Mouse (Mus musculus): ENCODE results near the gene Vmn1r192. TPM values are rescaled to one million over a fixed set of nuclear protein-coding genes. Genes with fewer than 3 reads are reported as not detected.

The Vmn1r192 gene
- polyA plus RNA-seq, 1 experiment from 2014 or later: not detected

Small RNA genes lying within 50 kb of the gene (microRNA-seq; reads per million reads assigned to microRNA genes)
- not detected for gene Gm23282
- gene Gm25084: not detected

Other genes with a start within 250 kb of the Vmn1r192 start
- gene Zfp184, start 246.0 kb downstream of the Vmn1r192 start, polyA plus RNA-seq (2015; fragmentation: Nextera tagmentation; extraction: Ambion mirVana): 10.6 and 12.4 TPM in 2 replicates
- gene Pom121l2, start 209.9 kb downstream of the Vmn1r192 start, polyA plus RNA-seq (2015; fragmentation: Nextera tagmentation; extraction: Ambion mirVana): not detected in 2 replicates
- not detected in 2 replicates for gene Prss16, start 181.4 kb downstream of the Vmn1r192 start, polyA plus RNA-seq (2015; fragmentation: Nextera tagmentation; extraction: Ambion mirVana)
- not detected in 2 replicates for gene Hist1h2ah, start 155.6 kb downstream of the Vmn1r192 start, polyA plus RNA-seq (2015; fragmentation: Nextera tagmentation; extraction: Ambion mirVana)
- 0.70 and 0.87 TPM in 2 replicates for gene Hist1h2bk, start 155.3 kb downstream of the Vmn1r192 start, polyA plus RNA-seq (2015; fragmentation: Nextera tagmentation; extraction: Ambion mirVana)
- gene Hist1h4i, start 149.8 kb downstream of the Vmn1r192 start, polyA plus RNA-seq (2015; fragmentation: Nextera tagmentation; extraction: Ambion mirVana): 6.5 and 6.7 TPM in 2 replicates
- 3.0 and 5.8 TPM in 2 replicates for gene Hist1h2ag, start 148.2 kb downstream of the Vmn1r192 start, polyA plus RNA-seq (2015; fragmentation: Nextera tagmentation; extraction: Ambion mirVana)
- gene Hist1h2bj, start 147.9 kb downstream of the Vmn1r192 start, polyA plus RNA-seq (2015; fragmentation: Nextera tagmentation; extraction: Ambion mirVana): 2.2 and 2.5 TPM in 2 replicates
- gene Vmn1r188, start 106.7 kb downstream of the Vmn1r192 start, polyA plus RNA-seq (2015; fragmentation: Nextera tagmentation; extraction: Ambion mirVana): not detected in 2 replicates
- not detected in 2 replicates for gene Vmn1r189, start 85.3 kb downstream of the Vmn1r192 start, polyA plus RNA-seq (2015; fragmentation: Nextera tagmentation; extraction: Ambion mirVana)
- not detected in 2 replicates for gene Vmn1r191, start 7.2 kb downstream of the Vmn1r192 start, polyA plus RNA-seq (2015; fragmentation: Nextera tagmentation; extraction: Ambion mirVana)
- not detected in 2 replicates for gene Vmn1r193, start 32.0 kb upstream of the Vmn1r192 start, polyA plus RNA-seq (2015; fragmentation: Nextera tagmentation; extraction: Ambion mirVana)
- not detected in 2 replicates for gene Vmn1r194, start 53.1 kb upstream of the Vmn1r192 start, polyA plus RNA-seq (2015; fragmentation: Nextera tagmentation; extraction: Ambion mirVana)
- not detected in 2 replicates for gene Vmn1r195, start 79.4 kb upstream of the Vmn1r192 start, polyA plus RNA-seq (2015; fragmentation: Nextera tagmentation; extraction: Ambion mirVana)
- gene Vmn1r196, start 98.8 kb upstream of the Vmn1r192 start, polyA plus RNA-seq (2015; fragmentation: Nextera tagmentation; extraction: Ambion mirVana): not detected in 2 replicates
- gene Vmn1r197, start 133.4 kb upstream of the Vmn1r192 start, polyA plus RNA-seq (2015; fragmentation: Nextera tagmentation; extraction: Ambion mirVana): not detected in 2 replicates
- not detected in 2 replicates for gene Vmn1r198, start 159.2 kb upstream of the Vmn1r192 start, polyA plus RNA-seq (2015; fragmentation: Nextera tagmentation; extraction: Ambion mirVana)
- not detected in 2 replicates for gene Vmn1r199, start 188.7 kb upstream of the Vmn1r192 start, polyA plus RNA-seq (2015; fragmentation: Nextera tagmentation; extraction: Ambion mirVana)
- 0.10 TPM in 1 of 2 replicates, not detected in the other for gene Vmn1r200, start 199.2 kb upstream of the Vmn1r192 start, polyA plus RNA-seq (2015; fragmentation: Nextera tagmentation; extraction: Ambion mirVana)